Mouse (Mus musculus): ENCODE data around the gene Gapvd1. TPM values are rescaled to one million over a fixed set of nuclear protein-coding genes. Genes with fewer than 3 reads are reported as not detected.

Gene Gapvd1
- polyA plus RNA-seq, 1 experiment: 28.3 TPM

DNA sequence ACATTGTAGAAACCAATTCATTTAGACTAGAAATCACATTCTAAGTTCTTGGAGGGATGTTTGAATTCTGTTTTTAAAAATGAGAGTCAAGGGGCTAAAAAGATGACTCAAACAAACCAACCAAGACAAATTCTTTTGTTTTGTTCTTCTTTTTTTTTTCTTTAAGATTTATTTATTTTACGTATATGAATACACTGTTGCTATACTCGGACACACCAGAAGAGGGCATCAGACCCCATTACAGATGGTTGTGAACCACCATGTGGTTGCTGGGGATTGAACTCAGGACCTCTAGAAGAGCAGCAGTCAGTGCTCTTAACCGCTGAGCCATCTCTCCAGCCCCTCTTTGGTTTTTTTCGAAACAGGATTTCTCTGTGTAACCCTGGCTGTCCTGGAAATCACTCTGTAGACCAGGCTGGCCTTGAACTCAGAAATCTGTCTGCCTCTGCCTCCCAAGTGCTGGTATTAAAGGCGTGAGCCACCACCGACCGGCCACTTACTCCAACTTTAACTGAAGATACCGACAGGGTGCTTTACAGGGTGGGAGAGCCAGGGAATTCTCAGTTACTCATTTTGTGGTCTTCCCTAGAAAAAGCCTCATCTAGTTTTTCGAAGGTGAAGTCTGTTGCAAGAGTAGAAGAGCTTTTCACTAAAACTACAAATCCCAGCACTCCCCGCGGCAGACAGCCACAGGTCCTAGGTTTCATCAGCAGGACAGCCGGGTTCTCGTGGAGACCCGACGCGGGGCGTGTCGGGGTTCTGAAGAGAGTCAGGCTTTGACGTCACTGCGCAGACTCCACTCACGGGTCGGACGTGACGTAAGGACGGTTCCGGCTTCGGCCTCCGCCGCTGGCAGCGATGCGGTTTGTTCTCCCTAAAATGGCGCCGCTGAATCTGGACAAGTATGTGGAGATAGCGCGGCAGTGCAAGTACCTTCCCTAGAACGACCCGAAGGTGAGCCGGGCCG lies 46.8 kb upstream of the Gapvd1 start:
- H3K4me2 ChIP-seq (ENCODE audit: low read depth): peak overlapping the region; percentile 41
- H3K27me3 ChIP-seq (ENCODE audit: control insufficient read depth, insufficient read depth, insufficient read length): no peaks in the 10 kb centered on the region
- TF ChIP-seq POLR2A (IDR thresholded peaks at IDR 0.05; ENCODE audit: insufficient read length, low read depth) (peak; percentile 92), CEBPB (IDR thresholded peaks at IDR 0.05; ENCODE audit: insufficient read depth, poor library complexity, severe bottlenecking) (peak; percentile 82; the same call in 1 of the 2 replicates), MYOG (IDR thresholded peaks at IDR 0.05; ENCODE audit: control insufficient read depth in 1 of 3, insufficient read depth in 1 of 3, insufficient read length in 2 of 3, low read depth in 2 of 3) (peak in 1 of 3 experiments; percentile 36), TCF3 (IDR thresholded peaks at IDR 0.05; ENCODE audit: insufficient read length, low read depth) (no peak), SRF (IDR thresholded peaks at IDR 0.05; ENCODE audit: control insufficient read depth, insufficient read length, low read depth) (no peak), USF1 (IDR thresholded peaks at IDR 0.05; ENCODE audit: low read depth) (no peak), MYOD1 (IDR thresholded peaks at IDR 0.05; ENCODE audit: control insufficient read depth in 1 of 3, insufficient read length in 2 of 3, low read depth in 2 of 3) (no peak), POLR2AphosphoS2 (IDR thresholded peaks at IDR 0.05; ENCODE audit: insufficient read length, low read depth) (peak; percentile 94), REST (IDR thresholded peaks at IDR 0.05; ENCODE audit: insufficient read depth, insufficient read length) (no peak), E2F4 (IDR thresholded peaks at IDR 0.05; ENCODE audit: insufficient read depth) (no peak), TCF12 (IDR thresholded peaks at IDR 0.05; ENCODE audit: insufficient read depth, poor library complexity, severe bottlenecking) (no peak), MAX (IDR thresholded peaks at IDR 0.05; ENCODE audit: low read depth) (peak; percentile 41)
- peak overlapping the region; percentile 51 for H3K4me3 ChIP-seq
- peak overlapping the region; percentile 37 for H3ac ChIP-seq (ENCODE audit: control insufficient read depth, insufficient read length)
- H3K79me2 ChIP-seq (ENCODE audit: control insufficient read depth, insufficient read depth): peaks cover 42% of the 10 kb centered on the region
- no peaks in the 10 kb centered on the region for H3K36me3 ChIP-seq (ENCODE audit: control insufficient read depth, insufficient read depth)

- Histone ChIP-seq H3K27me3 (ENCODE audit: control insufficient read depth, insufficient read depth, insufficient read length) (no peaks in the 10 kb centered on the region), H3ac (ENCODE audit: control insufficient read depth, insufficient read length) (peak overlapping the region; percentile 13), H3K4me3 (peak overlapping the region; percentile 85), H3K36me3 (ENCODE audit: control insufficient read depth, insufficient read depth) (no peaks in the 10 kb centered on the region), H3K79me2 (ENCODE audit: control insufficient read depth, insufficient read depth) (peaks cover 28% of the 10 kb centered on the region), H3K4me2 (ENCODE audit: low read depth) (peak overlapping the region; percentile 93)
- TF ChIP-seq MYOG (IDR thresholded peaks at IDR 0.05; ENCODE audit: control insufficient read depth in 1 of 3, insufficient read depth in 1 of 3, insufficient read length in 2 of 3, low read depth in 2 of 3) (no peak), MAX (IDR thresholded peaks at IDR 0.05; ENCODE audit: low read depth) (no peak), E2F4 (IDR thresholded peaks at IDR 0.05; ENCODE audit: insufficient read depth) (no peak), CEBPB (IDR thresholded peaks at IDR 0.05; ENCODE audit: insufficient read depth, poor library complexity, severe bottlenecking) (no peak), MYOD1 (IDR thresholded peaks at IDR 0.05; ENCODE audit: control insufficient read depth in 1 of 3, insufficient read length in 2 of 3, low read depth in 2 of 3) (no peak), TCF3 (IDR thresholded peaks at IDR 0.05; ENCODE audit: insufficient read length, low read depth) (no peak), POLR2A (IDR thresholded peaks at IDR 0.05; ENCODE audit: insufficient read length, low read depth) (no peak), REST (IDR thresholded peaks at IDR 0.05; ENCODE audit: insufficient read depth, insufficient read length) (no peak), SRF (IDR thresholded peaks at IDR 0.05; ENCODE audit: control insufficient read depth, insufficient read length, low read depth) (no peak), POLR2AphosphoS2 (IDR thresholded peaks at IDR 0.05; ENCODE audit: insufficient read length, low read depth) (no peak), USF1 (IDR thresholded peaks at IDR 0.05; ENCODE audit: low read depth) (no peak), TCF12 (IDR thresholded peaks at IDR 0.05; ENCODE audit: insufficient read depth, poor library complexity, severe bottlenecking) (no peak)
These were observed 45.3 kb upstream of the Gapvd1 start for GRCm38 (mm10) chr2:34800371-34800770.

GRCm38 (mm10) chr2:34799357-34800256 lies 44.6 kb upstream of the Gapvd1 start, which contains the start of gene Rabepk:
Gene Rabepk, minus strand, starts transcription at chr2:34799912.
- Histone ChIP-seq H3K27me3 (ENCODE audit: control insufficient read depth, insufficient read depth, insufficient read length) (no peaks in the 10 kb centered on the region), H3ac (ENCODE audit: control insufficient read depth, insufficient read length) (peak within 1 kb of the TSS; percentile 13), H3K4me2 (ENCODE audit: low read depth) (peak within 1 kb of the TSS; percentile 93), H3K79me2 (ENCODE audit: control insufficient read depth, insufficient read depth) (peaks cover 20% of the 10 kb centered on the region), H3K4me3 (peak within 1 kb of the TSS; percentile 85), H3K36me3 (ENCODE audit: control insufficient read depth, insufficient read depth) (peaks cover 5% of the 10 kb centered on the region)
- TF ChIP-seq CEBPB (IDR thresholded peaks at IDR 0.05; ENCODE audit: insufficient read depth, poor library complexity, severe bottlenecking) (no peak), MYOD1 (IDR thresholded peaks at IDR 0.05; ENCODE audit: control insufficient read depth in 1 of 3, insufficient read length in 2 of 3, low read depth in 2 of 3) (no peak), POLR2AphosphoS2 (IDR thresholded peaks at IDR 0.05; ENCODE audit: insufficient read length, low read depth) (peak; percentile 36), TCF3 (IDR thresholded peaks at IDR 0.05; ENCODE audit: insufficient read length, low read depth) (no peak), SRF (IDR thresholded peaks at IDR 0.05; ENCODE audit: control insufficient read depth, insufficient read length, low read depth) (no peak), E2F4 (IDR thresholded peaks at IDR 0.05; ENCODE audit: insufficient read depth) (no peak), POLR2A (IDR thresholded peaks at IDR 0.05; ENCODE audit: insufficient read length, low read depth) (peak; percentile 65), MYOG (IDR thresholded peaks at IDR 0.05; ENCODE audit: control insufficient read depth in 1 of 3, insufficient read depth in 1 of 3, insufficient read length in 2 of 3, low read depth in 2 of 3) (no peak)

DNA sequence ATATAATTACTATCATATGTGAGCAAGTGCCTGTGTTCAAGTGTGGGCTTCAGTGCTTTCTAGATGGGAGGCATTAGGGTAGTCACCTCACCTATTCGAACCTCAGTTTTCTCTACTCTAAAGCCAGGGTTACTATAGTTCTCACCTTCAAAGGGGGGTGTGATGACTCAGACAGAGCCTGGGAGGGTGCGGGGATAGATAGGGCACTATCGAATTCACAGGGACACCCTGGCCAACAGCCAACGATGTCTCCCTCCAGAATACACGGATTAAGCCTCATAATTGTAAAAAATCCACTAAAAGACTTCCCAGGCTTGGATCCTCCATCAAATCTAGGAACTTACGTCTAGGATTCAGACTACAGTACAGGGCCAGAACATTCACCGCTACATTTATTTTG lies 40.4 kb upstream of the Gapvd1 start:
- Histone ChIP-seq H3K4me2 (ENCODE audit: low read depth) (no peak overlapping the region), H3K79me2 (ENCODE audit: control insufficient read depth, insufficient read depth) (no peaks in the 10 kb centered on the region), H3K4me3 (no peak overlapping the region), H3ac (ENCODE audit: control insufficient read depth, insufficient read length) (no peak overlapping the region), H3K36me3 (ENCODE audit: control insufficient read depth, insufficient read depth) (peaks cover 16% of the 10 kb centered on the region), H3K27me3 (ENCODE audit: control insufficient read depth, insufficient read depth, insufficient read length) (no peaks in the 10 kb centered on the region)
- no peak for TF ChIP-seq REST (IDR thresholded peaks at IDR 0.05; ENCODE audit: insufficient read depth, insufficient read length)
- no peak for TF ChIP-seq TCF12 (IDR thresholded peaks at IDR 0.05; ENCODE audit: insufficient read depth, poor library complexity, severe bottlenecking)
- TF ChIP-seq TCF3 (IDR thresholded peaks at IDR 0.05; ENCODE audit: insufficient read length, low read depth): no peak
- TF ChIP-seq MYOG (IDR thresholded peaks at IDR 0.05; ENCODE audit: control insufficient read depth in 1 of 3, insufficient read depth in 1 of 3, insufficient read length in 2 of 3, low read depth in 2 of 3): no peak
- no peak for TF ChIP-seq MYOD1 (IDR thresholded peaks at IDR 0.05; ENCODE audit: control insufficient read depth in 1 of 3, insufficient read length in 2 of 3, low read depth in 2 of 3)
- TF ChIP-seq POLR2A (IDR thresholded peaks at IDR 0.05; ENCODE audit: insufficient read length, low read depth): no peak
- no peak for TF ChIP-seq SRF (IDR thresholded peaks at IDR 0.05; ENCODE audit: control insufficient read depth, insufficient read length, low read depth)
- TF ChIP-seq E2F4 (IDR thresholded peaks at IDR 0.05; ENCODE audit: insufficient read depth): no peak
- no peak for TF ChIP-seq POLR2AphosphoS2 (IDR thresholded peaks at IDR 0.05; ENCODE audit: insufficient read length, low read depth)
- TF ChIP-seq CEBPB (IDR thresholded peaks at IDR 0.05; ENCODE audit: insufficient read depth, poor library complexity, severe bottlenecking): no peak

All from myocyte (in vitro differentiated cells).